Mouse (Mus musculus) olfactory bulb, adult 2 months (tissue): ENCODE results near the gene Insl6.

Source experiments
- CTCF ChIP-seq: fragments of 200-500 bp; IDR thresholded peaks from 2 replicates; pipeline ENCODE4 v1.5.1; 2012; ENCODE audit warnings: low read depth, mild to moderate bottlenecking, low read length, moderate library complexity; ENCODE audit not compliant: insufficient read depth
- POLR2A ChIP-seq: fragments of 200-500 bp; IDR thresholded peaks from 2 replicates; pipeline ENCODE4 v1.6.1; 2012; ENCODE audit warnings: mild to moderate bottlenecking, low read depth, low read length, moderate library complexity; ENCODE audit not compliant: insufficient read depth

- TF ChIP-seq CTCF (no peak), POLR2A (no peak)
Measured at GRCm38 (mm10) chr19:29371284-29372081, 46.3 kb upstream of the Insl6 start.
